Mouse (Mus musculus): ENCODE data around the gene Dhrs4.
A peak's percentile ranks its signal among the peaks of the same experiment; 100 is the strongest.

Gene Dhrs4

GRCm38 (mm10) chr14:55486836-55487235 is 8.3 kb downstream of the Dhrs4 start:
- DNase-seq (ENCODE audit: low read depth): no peak

GRCm38 (mm10) chr14:55490361-55491201 is 12.0 kb downstream of the Dhrs4 start, which contains the start of gene Carmil3:
Gene Carmil3, plus strand, starts transcription at chr14:55490651.
- no peak for DNase-seq (ENCODE audit: low read depth)

GRCm38 (mm10) chr14:55491291-55491833 is 12.8 kb downstream of the Dhrs4 start:
- no peak for DNase-seq (ENCODE audit: low read depth)

- no peak for DNase-seq (ENCODE audit: low read depth)
Observed at GRCm38 (mm10) chr14:55492103-55492502, 13.5 kb downstream of the Dhrs4 start.

- DNase-seq (ENCODE audit: low read depth): no peak
Observed at GRCm38 (mm10) chr14:55495509-55496240, 17.1 kb downstream of the Dhrs4 start.

- DNase-seq (ENCODE audit: low read depth): no peak
Observed at GRCm38 (mm10) chr14:55496761-55497448, 18.3 kb downstream of the Dhrs4 start.

GRCm38 (mm10) chr14:55497449-55497821 is 18.9 kb downstream of the Dhrs4 start:
- DNase-seq (ENCODE audit: low read depth): peak; percentile 53

GRCm38 (mm10) chr14:55505612-55506011 is 27.1 kb downstream of the Dhrs4 start:
- no peak for DNase-seq (ENCODE audit: low read depth)

GRCm38 (mm10) chr14:55507801-55508200 is 29.2 kb downstream of the Dhrs4 start:
- DNase-seq (ENCODE audit: low read depth): no peak

- no peak for DNase-seq (ENCODE audit: low read depth)
Observed at GRCm38 (mm10) chr14:55509540-55509939, 31.0 kb downstream of the Dhrs4 start.

- DNase-seq (ENCODE audit: low read depth): no peak
Observed at GRCm38 (mm10) chr14:55510125-55510731, 31.7 kb downstream of the Dhrs4 start, which contains the start of gene Cpne6. Gene Cpne6, plus strand, starts transcription at chr14:55510445.

GRCm38 (mm10) chr14:55511037-55511436 is 32.5 kb downstream of the Dhrs4 start:
- DNase-seq (ENCODE audit: low read depth): no peak

- no peak for DNase-seq (ENCODE audit: low read depth)
Observed at GRCm38 (mm10) chr14:55513927-55514326, 35.4 kb downstream of the Dhrs4 start.

GRCm38 (mm10) chr14:55515846-55516245 is 37.3 kb downstream of the Dhrs4 start:
- DNase-seq (ENCODE audit: low read depth): no peak

GRCm38 (mm10) chr14:55518897-55519296 is 40.3 kb downstream of the Dhrs4 start:
- no peak for DNase-seq (ENCODE audit: low read depth)

- no peak for DNase-seq (ENCODE audit: low read depth)
Observed at GRCm38 (mm10) chr14:55519604-55520003, 41.0 kb downstream of the Dhrs4 start.

GRCm38 (mm10) chr14:55520451-55521361 is 42.1 kb downstream of the Dhrs4 start:
- no peak for DNase-seq (ENCODE audit: low read depth)

- no peak for DNase-seq (ENCODE audit: low read depth)
Observed at GRCm38 (mm10) chr14:55524062-55524461, 45.5 kb downstream of the Dhrs4 start.

GRCm38 (mm10) chr14:55524785-55525184 is 46.2 kb downstream of the Dhrs4 start, which contains the start of gene Nrl:
Gene Nrl, minus strand, starts transcription at chr14:55524981.
- no peak for DNase-seq (ENCODE audit: low read depth)

GRCm38 (mm10) chr14:55526674-55527073 is 48.1 kb downstream of the Dhrs4 start:
- DNase-seq (ENCODE audit: low read depth): no peak

GRCm38 (mm10) chr14:55527940-55528339 is 49.4 kb downstream of the Dhrs4 start:
- peak; percentile 14 for DNase-seq (ENCODE audit: low read depth)

Data from fibroblast of lung, adult 2 months (primary cell).